In genomic region chr7:130121507-130121906, GRCm38 (mm10) we compare ENCODE assay signal across 26 mouse cellular contexts.
"Had no signal": no experiment of that assay in that cellular context is flagged by ENCODE, and none has a peak within 500 bp of the region (broad histone marks: within the 10 kb centered on the region; RNA-seq: fewer than 3 reads in every experiment).

No protein-coding gene starts in this region.

- H3K9me3 ChIP-seq: heart, embryonic 10.5 days; heart, embryonic 12.5 days; hindbrain, embryonic 10.5 days; hindbrain, embryonic 12.5 days; intestine, embryonic 15.5 days; limb, embryonic 13.5 days; limb, embryonic 15.5 days; liver, embryonic 12.5 days had no signal

- H3K4me1 ChIP-seq: liver, embryonic 12.5 days had no signal

- H3K27ac ChIP-seq: gastrocnemius, adult 2 months; heart, adult 2 months; heart, embryonic 10.5 days; hindbrain, embryonic 10.5 days; hindbrain, embryonic 12.5 days; hindbrain, embryonic 14.5 days; intestine, embryonic 15.5 days; layer of hippocampus, adult 2 months; limb, embryonic 13.5 days; limb, embryonic 15.5 days; liver, embryonic 12.5 days; liver, embryonic 14.5 days had no signal

- H3K36me3 ChIP-seq: heart, embryonic 10.5 days; heart, embryonic 12.5 days; hindbrain, embryonic 10.5 days; hindbrain, embryonic 12.5 days; intestine, embryonic 15.5 days; limb, embryonic 13.5 days; limb, embryonic 15.5 days; liver, embryonic 12.5 days had no signal

- H3K9ac ChIP-seq: heart, embryonic 12.5 days; hindbrain, embryonic 12.5 days; hindbrain, embryonic 14.5 days; intestine, embryonic 15.5 days; limb, embryonic 13.5 days; limb, embryonic 15.5 days; liver, embryonic 12.5 days; liver, embryonic 14.5 days had no signal

- DNase-seq: gastrocnemius, adult 2 months; gastrocnemius, postnatal 10 days; gastrocnemius, postnatal 25 days; heart, adult 2 months; heart, postnatal 10 days; heart, postnatal 4 days; kidney, postnatal 14 days; kidney, postnatal 36 days; layer of hippocampus, adult 9-11 months; layer of hippocampus, postnatal 36 days; left cerebral cortex, postnatal 4 days had no signal

- H3K4me3 ChIP-seq: gastrocnemius, adult 2 months; heart, adult 2 months; heart, embryonic 10.5 days; heart, embryonic 12.5 days; hindbrain, embryonic 10.5 days; hindbrain, embryonic 12.5 days; intestine, embryonic 15.5 days; layer of hippocampus, adult 2 months; limb, embryonic 13.5 days; limb, embryonic 15.5 days; liver, embryonic 12.5 days had no signal

- H3K4me2 ChIP-seq: heart, embryonic 12.5 days; hindbrain, embryonic 12.5 days; hindbrain, embryonic 14.5 days; intestine, embryonic 15.5 days; limb, embryonic 13.5 days; limb, embryonic 15.5 days; liver, embryonic 12.5 days had no signal

- H3K27me3 ChIP-seq: heart, embryonic 12.5 days; intestine, embryonic 15.5 days; limb, embryonic 13.5 days; limb, embryonic 15.5 days; liver, embryonic 12.5 days had no signal

- ATAC-seq: forebrain, embryonic 16.5 days; hindbrain, embryonic 16.5 days; inflammation-experienced regulatory T-cells, adult 6 months; intestine, embryonic 15.5 days; intestine, postnatal 0 days; liver, embryonic 12.5 days had no signal
